Mouse (Mus musculus) midbrain, embryonic 16.5 days (tissue): ENCODE measurements around the gene Eno2. TPM values are rescaled to one million over a fixed set of nuclear protein-coding genes. Genes with fewer than 3 reads are reported as not detected.
A peak's percentile ranks its signal among the peaks of the same experiment; 100 is the strongest.

Experiments
- ATAC-seq: fragments of 200-750 bp; cut with Nextera tagmentation; 2 replicates; pipeline ENCODE4 v1.8.0; 2017; ENCODE audit warnings: moderate TSS enrichment
- H3K27ac ChIP-seq: fragments of 300-500 bp; sonication (generic); 2 replicates; pipeline ENCODE4 v1.5.1; 2014; ENCODE audit warnings: mild to moderate bottlenecking, low read length, mixed read lengths
- H3K27me3 ChIP-seq: fragments of 300-500 bp; sonication (generic); 2 replicates; pipeline ENCODE4 v1.6.1; 2014; ENCODE audit warnings: low read depth, low read length, mixed read lengths; ENCODE audit not compliant: control insufficient read depth, insufficient read depth
- H3K36me3 ChIP-seq: fragments of 300-500 bp; sonication (generic); 2 replicates; pipeline ENCODE4 v1.6.1; 2014; ENCODE audit warnings: mild to moderate bottlenecking, low read length, moderate library complexity, mixed read lengths; ENCODE audit not compliant: control insufficient read depth, insufficient read depth
- H3K4me1 ChIP-seq: fragments of 300-500 bp; sonication (generic); 2 replicates; pipeline ENCODE4 v1.6.1; 2014; ENCODE audit warnings: mild to moderate bottlenecking, low read length, mixed read lengths; ENCODE audit not compliant: control insufficient read depth, insufficient read depth
- H3K4me2 ChIP-seq: fragments of 300-500 bp; sonication (generic); 2 replicates; pipeline ENCODE4 v1.6.1; 2014; ENCODE audit warnings: mild to moderate bottlenecking, low read length, mixed read lengths
- H3K4me3 ChIP-seq: fragments of 300-500 bp; sonication (generic); 2 replicates; pipeline ENCODE4 v1.5.1; 2014; ENCODE audit warnings: low read depth, mild to moderate bottlenecking, low read length, moderate library complexity, mixed read lengths
- H3K9ac ChIP-seq: fragments of 300-500 bp; sonication (generic); 2 replicates; pipeline ENCODE4 v1.6.1; 2014; ENCODE audit warnings: low read depth, low read length, mixed read lengths
- H3K9me3 ChIP-seq: fragments of 300-500 bp; sonication (generic); replicated peaks from 2 replicates; pipeline ENCODE4 v1.6.1; 2014; ENCODE audit warnings: mild to moderate bottlenecking, low read length, mixed read lengths; ENCODE audit not compliant: control insufficient read depth, poor library complexity, severe bottlenecking
- WGBS: fragments of 180-500 bp; shearing (Covaris S2); extraction: QIAGEN DNeasy Blood & Tissue Kit; methylation state at CpG from one replicate; pipeline ENCODE4 v1.1.7; 2014; 5-methylcytosine and 5-hydroxymethylcytosine counted together
- polyA plus RNA-seq: library from polyadenylated mRNA; unstranded; fragments of >200 nt; fragmentation: Nextera tagmentation; extraction: Ambion mirVana; gene quantifications from 2 replicates; pipeline ENCODE4 v1.2.1, GENCODE M21; 2015

Gene Eno2
- polyA plus RNA-seq, 1 experiment from 2014 or later = 138 TPM

GRCm38 (mm10) chr6:124758849-124759232 is 10.6 kb downstream of the Eno2 start:
- peak overlapping the region; percentile 8; the same call in 1 of the 2 replicates for H3K9ac ChIP-seq

DNA sequence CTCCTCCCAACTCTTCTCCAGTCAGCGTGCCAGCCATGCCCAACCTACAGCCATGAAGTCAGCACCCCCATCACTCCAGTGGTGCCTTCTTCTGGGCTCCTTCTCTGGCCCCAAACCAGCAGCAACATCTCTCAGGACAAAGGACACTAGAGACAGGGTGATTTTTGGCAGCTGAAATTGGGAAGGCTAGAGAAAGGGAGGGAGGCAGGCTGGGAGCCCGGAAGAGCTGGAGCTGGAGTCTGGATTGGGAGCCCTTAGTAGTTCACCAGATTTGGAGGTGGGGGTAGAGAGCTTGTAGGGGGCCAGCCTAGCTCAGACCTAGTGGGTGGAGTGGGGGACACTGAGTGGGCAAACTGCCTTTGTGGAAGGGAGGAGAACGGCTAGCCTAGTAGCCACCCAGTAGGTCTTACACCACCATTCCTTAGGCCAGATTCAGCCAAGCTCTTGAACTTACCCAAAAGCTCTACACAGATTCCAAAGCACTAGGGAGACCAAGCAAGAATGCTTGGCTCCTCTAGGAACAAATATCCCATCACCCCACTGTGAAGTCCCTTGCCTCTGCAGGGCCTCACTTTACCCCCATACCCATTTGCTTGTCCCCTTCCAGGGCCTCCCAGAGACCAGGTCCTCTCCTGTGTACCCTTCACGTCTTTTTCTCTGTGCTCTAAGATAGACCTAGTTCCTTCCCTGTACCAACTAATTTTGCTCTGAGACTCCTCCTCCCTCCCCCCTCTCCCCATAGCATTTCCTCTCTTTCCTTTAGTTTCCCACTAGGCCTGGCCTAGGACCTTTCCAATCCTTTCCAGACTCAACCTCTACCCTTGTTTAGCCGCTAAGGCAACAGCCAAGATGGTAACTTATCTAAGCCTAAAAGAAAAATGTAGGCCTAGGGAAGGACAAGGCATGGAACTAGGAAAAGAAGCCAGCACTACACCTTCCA is 11.3 kb downstream of the Eno2 start:
- Histone ChIP-seq H3K27ac (peak overlapping the region; percentile 95), H3K4me1 (peaks cover 37% of the 10 kb centered on the region), H3K36me3 (peaks cover 4% of the 10 kb centered on the region; the same call in 1 of the 2 replicates), H3K4me2 (peak overlapping the region; percentile 78), H3K27me3 (no peaks in the 10 kb centered on the region), H3K9me3 (no peaks in the 10 kb centered on the region), H3K4me3 (peak overlapping the region; percentile 84), H3K9ac (peak overlapping the region; percentile 45)
- peak; percentile 15 for ATAC-seq
- WGBS = 20% methylated on average over 5 of the region's 5 CpGs

More at GRCm38 (mm10) chr6:124758849-124759232, 10.6 kb downstream of the Eno2 start:
- Histone ChIP-seq H3K4me2 (peak overlapping the region; percentile 8; the same call in 1 of the 2 replicates), H3K36me3 (peaks cover 4% of the 10 kb centered on the region; the same call in 1 of the 2 replicates), H3K9me3 (no peaks in the 10 kb centered on the region), H3K27ac (peak overlapping the region; percentile 95), H3K27me3 (no peaks in the 10 kb centered on the region), H3K4me3 (no peak overlapping the region), H3K4me1 (peaks cover 30% of the 10 kb centered on the region)
- ATAC-seq = no peak
- WGBS = 54% methylated on average over 2 of the region's 2 CpGs

DNA sequence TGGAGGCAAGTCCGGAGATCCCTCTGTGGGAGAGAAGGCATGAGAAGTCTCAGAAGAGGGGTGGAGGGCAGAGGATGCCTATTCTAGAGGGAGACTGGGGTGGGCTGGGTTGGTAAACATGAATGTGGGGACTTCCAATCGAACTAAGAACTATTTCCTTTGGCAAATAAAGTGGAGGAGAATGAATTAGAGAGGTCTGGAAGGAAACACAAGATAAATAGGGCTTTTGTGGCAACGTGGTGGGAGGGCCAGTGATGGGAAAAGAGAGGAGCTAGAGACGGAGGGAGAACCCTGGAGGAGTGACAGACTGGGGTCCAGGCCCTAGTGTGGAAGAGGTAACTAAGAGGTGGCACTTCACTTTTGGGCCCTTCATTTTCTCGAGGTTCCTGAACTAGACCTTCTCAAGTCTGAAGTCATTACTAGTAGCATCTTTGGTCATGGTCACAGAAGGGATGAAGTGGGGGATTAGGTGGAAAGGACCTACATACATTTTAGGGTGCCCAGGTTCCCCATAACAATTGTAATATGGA is 12.1 kb downstream of the Eno2 start:
- Histone ChIP-seq H3K4me1 (peaks cover 39% of the 10 kb centered on the region), H3K4me3 (peak overlapping the region; percentile 84), H3K27ac (peak overlapping the region; percentile 95), H3K27me3 (no peaks in the 10 kb centered on the region), H3K9me3 (no peaks in the 10 kb centered on the region), H3K9ac (peak overlapping the region; percentile 86), H3K4me2 (peak overlapping the region; percentile 78), H3K36me3 (peaks cover under 1% of the 10 kb centered on the region; the same call in 1 of the 2 replicates)
- WGBS = 1% methylated on average over 5 of the region's 5 CpGs
- ATAC-seq = no peak

DNA sequence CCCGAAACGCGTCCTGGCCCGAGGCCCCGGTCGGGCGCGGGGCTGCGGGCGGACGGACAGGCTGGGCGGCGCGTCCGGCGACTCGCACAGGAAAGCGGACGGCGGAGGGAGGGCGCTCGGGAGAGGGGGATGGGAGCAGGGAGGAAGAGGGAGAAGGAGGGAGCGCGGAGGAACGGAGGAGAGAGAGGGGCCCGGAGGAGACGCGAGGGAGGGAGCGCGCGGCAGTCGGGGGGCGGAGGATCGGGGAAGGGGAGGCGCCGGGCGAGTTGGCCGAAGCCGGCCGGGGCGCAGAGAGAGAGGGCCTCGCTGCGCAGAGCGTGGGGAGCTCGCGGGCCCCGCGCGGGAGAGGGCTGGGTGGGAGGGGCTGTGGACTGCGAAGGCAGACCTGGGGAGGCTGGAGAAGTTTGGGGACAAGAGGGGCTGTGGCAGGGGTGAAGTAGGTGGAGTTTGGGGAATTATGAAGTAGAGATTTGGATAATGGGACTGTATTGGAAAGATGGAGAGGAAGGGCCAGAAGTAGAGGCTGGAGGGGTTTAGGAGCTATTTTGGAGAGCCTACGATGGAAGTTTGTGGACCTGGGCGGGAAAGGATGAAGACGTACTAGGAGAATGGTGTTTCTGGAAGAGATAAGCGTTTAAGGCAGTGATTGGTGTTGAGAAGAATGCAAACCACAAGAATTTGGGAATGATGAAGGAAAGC is 12.7 kb downstream of the Eno2 start:
- Histone ChIP-seq H3K9me3 (no peaks in the 10 kb centered on the region), H3K36me3 (no peaks in the 10 kb centered on the region), H3K27me3 (no peaks in the 10 kb centered on the region), H3K4me1 (peaks cover 39% of the 10 kb centered on the region), H3K27ac (peak overlapping the region; percentile 95), H3K4me3 (peak overlapping the region; percentile 84), H3K4me2 (peak overlapping the region; percentile 78), H3K9ac (peak overlapping the region; percentile 86)
- peak; percentile 76 for ATAC-seq
- under 1% methylated on average over 51 of the region's 54 CpGs for WGBS

GRCm38 (mm10) chr6:124755831-124756595 is 13.5 kb downstream of the Eno2 start, which contains the start of the genes Gm45234 and Atn1:
Gene Gm45234, minus strand, starts transcription at chr6:124756021.
Gene Atn1, minus strand, starts transcription at chr6:124756524.
- H3K4me3 ChIP-seq = peak within 1 kb of the TSS; percentile 84
- under 1% methylated on average over 32 of the region's 100 CpGs for WGBS
- peaks cover 39% of the 10 kb centered on the region for H3K4me1 ChIP-seq
- H3K27ac ChIP-seq = peak within 1 kb of the TSS; percentile 95
- H3K9ac ChIP-seq = peak within 1 kb of the TSS; percentile 86
- H3K27me3 ChIP-seq = no peaks in the 10 kb centered on the region
- H3K4me2 ChIP-seq = peak within 1 kb of the TSS; percentile 78
- no peaks in the 10 kb centered on the region for H3K36me3 ChIP-seq
- no peaks in the 10 kb centered on the region for H3K9me3 ChIP-seq
- ATAC-seq = peak; percentile 64

GRCm38 (mm10) chr6:124755306-124755705 is 14.2 kb downstream of the Eno2 start:
- no peaks in the 10 kb centered on the region for H3K27me3 ChIP-seq
- no peaks in the 10 kb centered on the region for H3K36me3 ChIP-seq
- WGBS = 4% methylated on average over 3 of the region's 3 CpGs
- H3K9me3 ChIP-seq = no peaks in the 10 kb centered on the region
- peak overlapping the region; percentile 86 for H3K9ac ChIP-seq
- no peak for ATAC-seq
- H3K27ac ChIP-seq = peak overlapping the region; percentile 95
- H3K4me1 ChIP-seq = peaks cover 39% of the 10 kb centered on the region
- peak overlapping the region; percentile 78 for H3K4me2 ChIP-seq
- H3K4me3 ChIP-seq = peak overlapping the region; percentile 84

- H3K9me3 ChIP-seq = no peaks in the 10 kb centered on the region
- no peak overlapping the region for H3K4me3 ChIP-seq
- peaks cover 4% of the 10 kb centered on the region for H3K36me3 ChIP-seq
- WGBS = 95% methylated on average over 2 of the region's 2 CpGs
- no peaks in the 10 kb centered on the region for H3K27me3 ChIP-seq
- H3K4me1 ChIP-seq = peaks cover 39% of the 10 kb centered on the region
- ATAC-seq = no peak
- no peak overlapping the region for H3K27ac ChIP-seq
- no peak overlapping the region for H3K9ac ChIP-seq
- peak overlapping the region; percentile 21; the same call in 1 of the 2 replicates for H3K4me2 ChIP-seq
Measured at GRCm38 (mm10) chr6:124753861-124754260, 15.6 kb downstream of the Eno2 start.

- 85% methylated on average over 8 of the region's 8 CpGs for WGBS
- Histone ChIP-seq H3K9ac (no peak overlapping the region), H3K9me3 (no peaks in the 10 kb centered on the region), H3K27me3 (no peaks in the 10 kb centered on the region), H3K4me1 (peaks cover 29% of the 10 kb centered on the region), H3K4me3 (no peak overlapping the region), H3K27ac (no peak overlapping the region), H3K36me3 (peaks cover 17% of the 10 kb centered on the region), H3K4me2 (no peak overlapping the region)
- no peak for ATAC-seq
Measured at GRCm38 (mm10) chr6:124750405-124750804, 19.1 kb downstream of the Eno2 start.
